14 mouse cellular contexts compared by ENCODE assay signal in genomic region chr9:60224039-60224695, GRCm38 (mm10).
DNase-seq lines count a peak whose midpoint lies in the region; ATAC-seq and TF ChIP-seq lines count a peak whose summit lies in the region.
"Had no signal": no experiment of that assay in that cellular context is flagged by ENCODE, and none has a peak within 500 bp of the region (broad histone marks: within the 10 kb centered on the region; RNA-seq: fewer than 3 reads in every experiment).

No protein-coding gene starts in this region.

- H3K9me3 ChIP-seq in hindbrain, embryonic 11.5 days (ENCODE audit: control insufficient read depth, low read length) = no peaks in the 10 kb centered on the region
- no peaks in the 10 kb centered on the region for H3K9me3 ChIP-seq in hindbrain, postnatal 0 days (ENCODE audit: low read length)
- H3K9me3 ChIP-seq in forebrain, embryonic 15.5 days = no peaks in the 10 kb centered on the region
- H3K9me3 ChIP-seq in midbrain, postnatal 0 days (ENCODE audit: low read length) = no peaks in the 10 kb centered on the region
- H3K9me3 ChIP-seq: heart, embryonic 15.5 days; intestine, embryonic 15.5 days; neural tube, embryonic 12.5 days had no signal

- no peaks in the 10 kb centered on the region for H3K36me3 ChIP-seq in hindbrain, embryonic 11.5 days (ENCODE audit: control insufficient read depth, insufficient read depth, low read length)
- no peaks in the 10 kb centered on the region for H3K36me3 ChIP-seq in hindbrain, postnatal 0 days (ENCODE audit: insufficient read depth, low read length)
- no peaks in the 10 kb centered on the region for H3K36me3 ChIP-seq in forebrain, embryonic 15.5 days
- H3K36me3 ChIP-seq in midbrain, postnatal 0 days (ENCODE audit: insufficient read depth, low read length) = no peaks in the 10 kb centered on the region
- H3K36me3 ChIP-seq: heart, embryonic 15.5 days; intestine, embryonic 15.5 days; neural tube, embryonic 12.5 days had no signal

- DNase-seq in hindbrain, embryonic 11.5 days (ENCODE audit: low spot score) = peak; percentile 39
- DNase-seq in hindbrain, postnatal 0 days (ENCODE audit: low spot score) = no peak
- peak; percentile 73 for DNase-seq in embryo, embryonic 10.5 days (ENCODE audit: low spot score)
- DNase-seq in midbrain, postnatal 0 days (ENCODE audit: low spot score) = no peak
- DNase-seq in adrenal gland, postnatal 10 days = no peak
- DNase-seq in cerebellum, postnatal 25 days = no peak
- DNase-seq in urinary bladder, postnatal 4 days (ENCODE audit: low spot score in 2 of 2) = no peak
- DNase-seq: gastrocnemius, postnatal 36 days; kidney, postnatal 4 days had no signal

- WGBS in hindbrain, embryonic 11.5 days = 17% methylated on average over 6 of the region's 6 CpGs
- 30% methylated on average over 6 of the region's 6 CpGs for WGBS in hindbrain, postnatal 0 days
- WGBS in forebrain, embryonic 15.5 days = 4% methylated on average over 6 of the region's 6 CpGs
- WGBS in midbrain, postnatal 0 days = 25% methylated on average over 6 of the region's 6 CpGs

- no peaks in the 10 kb centered on the region for H3K27me3 ChIP-seq in hindbrain, embryonic 11.5 days (ENCODE audit: control insufficient read depth, insufficient read depth, low read length)
- no peaks in the 10 kb centered on the region for H3K27me3 ChIP-seq in hindbrain, postnatal 0 days (ENCODE audit: insufficient read depth, low read length)
- H3K27me3 ChIP-seq in forebrain, embryonic 15.5 days = no peaks in the 10 kb centered on the region
- H3K27me3 ChIP-seq in midbrain, postnatal 0 days (ENCODE audit: insufficient read depth, low read length) = no peaks in the 10 kb centered on the region
- H3K27me3 ChIP-seq: heart, embryonic 15.5 days; intestine, embryonic 15.5 days; neural tube, embryonic 12.5 days had no signal

- H3K4me2 ChIP-seq in hindbrain, embryonic 11.5 days (replicated peaks; ENCODE audit: low read depth, low read length) = no peak overlapping the region
- H3K4me2 ChIP-seq in hindbrain, postnatal 0 days (ENCODE audit: low read depth, low read length) = no peak overlapping the region
- no peak overlapping the region for H3K4me2 ChIP-seq in forebrain, embryonic 15.5 days (replicated peaks)
- no peak overlapping the region for H3K4me2 ChIP-seq in midbrain, postnatal 0 days (ENCODE audit: low read depth, low read length, poor library complexity, severe bottlenecking)
- H3K4me2 ChIP-seq: heart, embryonic 15.5 days; intestine, embryonic 15.5 days; neural tube, embryonic 12.5 days had no signal

- peak; percentile 45; the same call in 1 of the 2 replicates for ATAC-seq in hindbrain, embryonic 11.5 days (ENCODE audit: low FRiP score)
- no peak for ATAC-seq in hindbrain, postnatal 0 days
- peak; percentile 76 for ATAC-seq in forebrain, embryonic 15.5 days (replicated peaks)
- no peak for ATAC-seq in midbrain, postnatal 0 days (ENCODE audit: low FRiP score)
- ATAC-seq: intestine, embryonic 15.5 days had no signal

- H3K4me1 ChIP-seq in hindbrain, embryonic 11.5 days (replicated peaks; ENCODE audit: control insufficient read depth, insufficient read depth, low read length) = no peaks in the 10 kb centered on the region
- no peaks in the 10 kb centered on the region for H3K4me1 ChIP-seq in hindbrain, postnatal 0 days (ENCODE audit: insufficient read depth, low read length)
- peaks cover 38% of the 10 kb centered on the region for H3K4me1 ChIP-seq in forebrain, embryonic 15.5 days
- peaks cover 3% of the 10 kb centered on the region for H3K4me1 ChIP-seq in midbrain, postnatal 0 days (ENCODE audit: insufficient read depth, low read length)
- H3K4me1 ChIP-seq: heart, embryonic 15.5 days; intestine, embryonic 15.5 days had no signal

- H3K27ac ChIP-seq in hindbrain, embryonic 11.5 days (ENCODE audit: low read depth, low read length) = peak overlapping the region; percentile 31; the same call in 1 of the 2 replicates
- no peak overlapping the region for H3K27ac ChIP-seq in hindbrain, postnatal 0 days
- H3K27ac ChIP-seq in forebrain, embryonic 15.5 days (replicated peaks) = peak overlapping the region; percentile 42
- peak overlapping the region; percentile 4; the same call in 1 of the 2 replicates for H3K27ac ChIP-seq in midbrain, postnatal 0 days (ENCODE audit: low read depth, low read length)
- H3K27ac ChIP-seq: heart, embryonic 15.5 days; intestine, embryonic 15.5 days; liver, embryonic 14.5 days had no signal

- no peak overlapping the region for H3K9ac ChIP-seq in hindbrain, embryonic 11.5 days (ENCODE audit: low read depth, low read length)
- H3K9ac ChIP-seq in hindbrain, postnatal 0 days (replicated peaks; ENCODE audit: low read length) = no peak overlapping the region
- no peak overlapping the region for H3K9ac ChIP-seq in forebrain, embryonic 15.5 days (replicated peaks)
- H3K9ac ChIP-seq in midbrain, postnatal 0 days (replicated peaks; ENCODE audit: low read length, poor library complexity, severe bottlenecking) = no peak overlapping the region; the same call in 1 of the 2 replicates
- H3K9ac ChIP-seq: heart, embryonic 15.5 days; intestine, embryonic 15.5 days; liver, embryonic 14.5 days; neural tube, embryonic 12.5 days had no signal

- no peak for TF ChIP-seq CTCF in hindbrain, postnatal 0 days (IDR thresholded peaks at IDR 0.05; ENCODE audit: low read depth)
- TF ChIP-seq CTCF in midbrain, postnatal 0 days (IDR thresholded peaks at IDR 0.05) = peak; percentile 33

- H3K4me3 ChIP-seq in hindbrain, embryonic 11.5 days (ENCODE audit: low read depth, low read length) = no peak overlapping the region
- no peak overlapping the region for H3K4me3 ChIP-seq in hindbrain, postnatal 0 days (ENCODE audit: low read length)
- no peak overlapping the region for H3K4me3 ChIP-seq in forebrain, embryonic 15.5 days
- H3K4me3 ChIP-seq in midbrain, postnatal 0 days (ENCODE audit: low read depth, low read length) = no peak overlapping the region
- H3K4me3 ChIP-seq: heart, embryonic 15.5 days; intestine, embryonic 15.5 days; neural tube, embryonic 12.5 days had no signal

Comparison
In these comparisons a context has a peak if more than half of its experiments do, and no peak if none do; other contexts are left out.
1. ATAC-seq: peak in hindbrain, embryonic 11.5 days (single experiment) and forebrain, embryonic 15.5 days (single experiment); none in hindbrain, postnatal 0 days (single experiment) and midbrain, postnatal 0 days (single experiment).
2. DNase-seq: peak in hindbrain, embryonic 11.5 days (single experiment) and embryo, embryonic 10.5 days (single experiment); none in hindbrain, postnatal 0 days (single experiment), midbrain, postnatal 0 days (single experiment), adrenal gland, postnatal 10 days (single experiment), cerebellum, postnatal 25 days (0 of 2) and urinary bladder, postnatal 4 days (0 of 2).